Mouse (Mus musculus) forebrain, embryonic 16.5 days (tissue): ENCODE results near the gene Kcnk7. TPM values are rescaled to one million over a fixed set of nuclear protein-coding genes. Genes with fewer than 3 reads are reported as not detected.
A peak's percentile ranks its signal among the peaks of the same experiment; 100 is the strongest.

Source experiments
- ATAC-seq: fragments of 200-750 bp; cut with Nextera tagmentation; 2 replicates; pipeline ENCODE4 v1.8.0; 2017; ENCODE audit warnings: mild to moderate bottlenecking, moderate library complexity
- H3K27ac ChIP-seq: fragments of 300-500 bp; sonication (generic); 2 replicates; pipeline ENCODE4 v1.5.1; 2014; ENCODE audit warnings: low read length, control low read depth
- H3K27me3 ChIP-seq: fragments of 300-500 bp; sonication (generic); replicated peaks from 2 replicates; pipeline ENCODE4 v1.6.1; 2014; ENCODE audit warnings: low read length; ENCODE audit not compliant: control insufficient read depth, insufficient read depth
- H3K36me3 ChIP-seq: fragments of 300-500 bp; sonication (generic); 2 replicates; pipeline ENCODE4 v1.6.1; 2014; ENCODE audit not compliant: control insufficient read depth, insufficient read depth
- H3K4me1 ChIP-seq: fragments of 300-500 bp; sonication (generic); replicated peaks from 2 replicates; pipeline ENCODE4 v1.6.1; 2014; ENCODE audit warnings: low read length; ENCODE audit not compliant: control insufficient read depth, insufficient read depth
- H3K4me2 ChIP-seq: fragments of 300-500 bp; sonication (generic); 2 replicates; pipeline ENCODE4 v1.6.1; 2014; ENCODE audit warnings: mild to moderate bottlenecking, low read length, control low read depth
- H3K4me3 ChIP-seq: fragments of 300-500 bp; sonication (generic); replicated peaks from 2 replicates; pipeline ENCODE4 v1.5.1; 2014; ENCODE audit warnings: mild to moderate bottlenecking, low read length, control low read depth
- H3K9ac ChIP-seq: fragments of 300-500 bp; sonication (generic); replicated peaks from 2 replicates; pipeline ENCODE4 v1.6.1; 2014; ENCODE audit warnings: low read depth, low read length, control low read depth
- H3K9me3 ChIP-seq: fragments of 300-500 bp; sonication (generic); 2 replicates; pipeline ENCODE4 v1.6.1; 2016; ENCODE audit warnings: low read length; ENCODE audit not compliant: control insufficient read depth
- WGBS: fragments of 180-500 bp; shearing (Covaris S2); extraction: QIAGEN DNeasy Blood & Tissue Kit; methylation state at CpG from one replicate; pipeline ENCODE4 v1.1.7; 2014; 5-methylcytosine and 5-hydroxymethylcytosine counted together
- microRNA-seq: library from miRNA; unstranded; fragments of <30 nt; microRNA quantifications from one replicate; pipeline ENCODE4, GENCODE M21; 2017
- polyA plus RNA-seq: library from polyadenylated mRNA; unstranded; fragments of >200 nt; fragmentation: Nextera tagmentation; extraction: Ambion mirVana; gene quantifications from 2 replicates; pipeline ENCODE4 v1.2.1, GENCODE M21; 2015

Gene Kcnk7
- polyA plus RNA-seq, 1 experiment from 2014 or later = 0.48 TPM

DNA sequence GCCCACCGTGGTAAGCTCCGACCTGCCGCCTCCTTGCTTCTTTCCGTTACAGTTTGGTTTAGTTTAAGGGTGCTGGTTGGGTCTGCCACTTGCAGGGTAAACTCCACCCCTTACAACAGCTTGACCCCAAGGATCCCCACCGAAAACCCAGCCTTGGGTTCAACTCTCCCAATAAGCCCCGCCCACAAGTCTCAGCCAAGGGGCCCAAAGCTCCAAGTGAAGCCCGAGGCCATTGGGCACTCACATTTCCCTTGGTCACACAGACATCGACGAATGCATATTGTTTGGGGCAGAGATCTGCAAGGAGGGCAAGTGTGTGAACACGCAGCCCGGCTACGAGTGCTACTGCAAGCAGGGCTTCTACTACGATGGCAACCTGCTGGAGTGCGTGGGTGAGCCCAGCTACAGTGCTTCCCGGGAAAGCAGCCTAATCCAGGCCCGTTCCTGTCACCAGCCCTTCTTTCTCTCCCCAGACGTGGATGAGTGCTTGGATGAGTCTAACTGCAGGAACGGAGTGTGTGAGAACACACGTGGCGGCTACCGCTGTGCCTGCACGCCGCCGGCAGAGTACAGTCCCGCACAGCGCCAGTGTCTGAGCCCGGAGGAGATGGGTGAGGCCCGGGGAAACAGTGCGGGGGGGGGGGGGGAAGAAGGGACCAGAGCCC lies 52.3 kb downstream of the Kcnk7 start:
- Histone ChIP-seq H3K36me3 (peaks cover 24% of the 10 kb centered on the region), H3K4me3 (no peak overlapping the region), H3K27me3 (peaks cover 16% of the 10 kb centered on the region), H3K27ac (no peak overlapping the region), H3K9ac (peak overlapping the region; percentile 27; the same call in 1 of the 2 replicates), H3K4me2 (peak overlapping the region; percentile 36), H3K9me3 (no peaks in the 10 kb centered on the region), H3K4me1 (peaks cover 12% of the 10 kb centered on the region)
- 11% methylated on average over 28 of the region's 29 CpGs for WGBS
- peak; percentile 56 for ATAC-seq

Small RNA genes within 50 kb of the gene (microRNA-seq; reads per million reads assigned to microRNA genes)
- not detected for gene Mir6987

Other genes with a start within 250 kb of the Kcnk7 start
- 8.6 and 8.8 TPM in 2 replicates for gene Ccdc85b, start 246.5 kb upstream of the Kcnk7 start, polyA plus RNA-seq
- gene Fibp, start 243.8 kb upstream of the Kcnk7 start, polyA plus RNA-seq = 165 and 185 TPM in 2 replicates
- 5.7 and 6.3 TPM in 2 replicates for gene Ctsw, start 235.9 kb upstream of the Kcnk7 start, polyA plus RNA-seq
- gene Efemp2, start 230.4 kb upstream of the Kcnk7 start, polyA plus RNA-seq = 30.2 and 39.1 TPM in 2 replicates
- 56.0 and 60.5 TPM in 2 replicates for gene Mus81, start 216.0 kb upstream of the Kcnk7 start, polyA plus RNA-seq
- 3,630 and 3,701 TPM in 2 replicates for gene Cfl1, start 213.9 kb upstream of the Kcnk7 start, polyA plus RNA-seq
- gene 1700020D05Rik, start 200.6 kb upstream of the Kcnk7 start, polyA plus RNA-seq = 0.32 and 0.70 TPM in 2 replicates
- gene Snx32, start 193.8 kb upstream of the Kcnk7 start, polyA plus RNA-seq = 76.1 and 87.8 TPM in 2 replicates
- gene Ovol1, start 143.7 kb upstream of the Kcnk7 start, polyA plus RNA-seq = 0.08 and 0.09 TPM in 2 replicates
- 1.9 and 2.0 TPM in 2 replicates for gene Ap5b1, start 136.3 kb upstream of the Kcnk7 start, polyA plus RNA-seq
- gene Rnaseh2c, start 102.5 kb upstream of the Kcnk7 start, polyA plus RNA-seq = 81.0 and 86.7 TPM in 2 replicates
- gene Kat5, start 94.1 kb upstream of the Kcnk7 start, polyA plus RNA-seq = 76.8 and 78.1 TPM in 2 replicates
- gene Rela, start 66.9 kb upstream of the Kcnk7 start, polyA plus RNA-seq = 37.0 and 41.6 TPM in 2 replicates
- gene Sipa1, start 40.7 kb upstream of the Kcnk7 start, polyA plus RNA-seq = 14.3 and 15.1 TPM in 2 replicates
- gene Map3k11, start 15.6 kb upstream of the Kcnk7 start, polyA plus RNA-seq = 10.0 and 10.7 TPM in 2 replicates
- gene Pcnx3, start 15.5 kb upstream of the Kcnk7 start, polyA plus RNA-seq = 24.1 and 28.7 TPM in 2 replicates
- gene Ehbp1l1, start 21.9 kb downstream of the Kcnk7 start, polyA plus RNA-seq = 12.0 and 20.0 TPM in 2 replicates
- 170 and 177 TPM in 2 replicates for gene Fam89b, start 25.3 kb downstream of the Kcnk7 start, polyA plus RNA-seq
- gene Ltbp3, start 36.5 kb downstream of the Kcnk7 start, polyA plus RNA-seq = 11.4 and 11.6 TPM in 2 replicates
- gene Scyl1, start 67.1 kb downstream of the Kcnk7 start, polyA plus RNA-seq = 66.2 and 79.4 TPM in 2 replicates
- gene Frmd8, start 170.9 kb downstream of the Kcnk7 start, polyA plus RNA-seq = 20.9 and 21.5 TPM in 2 replicates
- 1.5 and 2.0 TPM in 2 replicates for gene Slc25a45, start 173.4 kb downstream of the Kcnk7 start, polyA plus RNA-seq
- gene Tigd3, start 189.8 kb downstream of the Kcnk7 start, polyA plus RNA-seq = 11.0 and 13.7 TPM in 2 replicates
- 124 and 126 TPM in 2 replicates for gene Dpf2, start 208.6 kb downstream of the Kcnk7 start, polyA plus RNA-seq
- 11.1 and 12.4 TPM in 2 replicates for gene Cdc42ep2, start 220.4 kb downstream of the Kcnk7 start, polyA plus RNA-seq